Mouse (Mus musculus) lung, postnatal 0 days (tissue): ENCODE results near the gene Filip1l. TPM values are rescaled to one million over a fixed set of nuclear protein-coding genes. Genes with fewer than 3 reads are reported as not detected.

ENCODE experiments used
- ATAC-seq: fragments of 200-750 bp; cut with Nextera tagmentation; 2 replicates; pipeline ENCODE4 v1.8.0; 2017; ENCODE audit warnings: moderate library complexity
- DNase-seq: peaks from one replicate; pipeline ENCODE4 v3.0.0-alpha.2; 2016; ENCODE audit warnings: low spot score
- H3K27ac ChIP-seq: fragments of 300-500 bp; sonication (generic); 2 replicates; pipeline ENCODE4 v1.5.1; 2014; ENCODE audit warnings: antibody characterized with exemption, mild to moderate bottlenecking, low read length, mixed read lengths
- H3K27me3 ChIP-seq: fragments of 300-500 bp; sonication (generic); replicated peaks from 2 replicates; pipeline ENCODE4 v1.6.1; 2014; ENCODE audit warnings: low read length, mixed read lengths; ENCODE audit not compliant: insufficient read depth
- H3K36me3 ChIP-seq: fragments of 300-500 bp; sonication (generic); 2 replicates; pipeline ENCODE4 v1.6.1; 2014; ENCODE audit warnings: low read length, mixed read lengths; ENCODE audit not compliant: insufficient read depth
- H3K4me1 ChIP-seq: fragments of 300-500 bp; sonication (generic); 2 replicates; pipeline ENCODE4 v1.6.1; 2014; ENCODE audit warnings: antibody characterized with exemption, low read depth, low read length, mixed read lengths; ENCODE audit not compliant: insufficient read depth
- H3K4me2 ChIP-seq: fragments of 300-500 bp; sonication (generic); replicated peaks from 2 replicates; pipeline ENCODE4 v1.6.1; 2014; ENCODE audit warnings: low read depth, mild to moderate bottlenecking, low read length, moderate library complexity, mixed read lengths
- H3K4me3 ChIP-seq: fragments of 300-500 bp; sonication (generic); 2 replicates; pipeline ENCODE4 v1.5.1; 2014; ENCODE audit warnings: low read depth, low read length
- H3K9ac ChIP-seq: fragments of 300-500 bp; sonication (generic); replicated peaks from 2 replicates; pipeline ENCODE4 v1.6.1; 2014; ENCODE audit warnings: low read depth, mild to moderate bottlenecking
- H3K9me3 ChIP-seq: fragments of 300-500 bp; sonication (generic); 2 replicates; pipeline ENCODE4 v1.6.1; 2016; ENCODE audit warnings: low read length, mixed read lengths
- CTCF ChIP-seq: IDR thresholded peaks from 2 replicates; pipeline ENCODE4 v1.5.1; 2016; ENCODE audit warnings: antibody characterized with exemption, mild to moderate bottlenecking
- EP300 ChIP-seq: IDR thresholded peaks from 2 replicates; pipeline ENCODE4 v1.6.1; 2016; ENCODE audit warnings: antibody characterized with exemption, mild to moderate bottlenecking, control low read depth
- WGBS: fragments of 180-500 bp; shearing (Covaris S2); extraction: QIAGEN DNeasy Blood & Tissue Kit; methylation state at CpG from one replicate; pipeline ENCODE4 v1.1.7; 2014; 5-methylcytosine and 5-hydroxymethylcytosine counted together
- polyA plus RNA-seq: library from polyadenylated mRNA; unstranded; fragments of >200 nt; fragmentation: Nextera tagmentation; extraction: Ambion mirVana; gene quantifications from 2 replicates; pipeline ENCODE4 v1.2.1, GENCODE M21; 2015

Gene Filip1l
- polyA plus RNA-seq = 37.7 and 41.6 TPM in 2 replicates

DNA sequence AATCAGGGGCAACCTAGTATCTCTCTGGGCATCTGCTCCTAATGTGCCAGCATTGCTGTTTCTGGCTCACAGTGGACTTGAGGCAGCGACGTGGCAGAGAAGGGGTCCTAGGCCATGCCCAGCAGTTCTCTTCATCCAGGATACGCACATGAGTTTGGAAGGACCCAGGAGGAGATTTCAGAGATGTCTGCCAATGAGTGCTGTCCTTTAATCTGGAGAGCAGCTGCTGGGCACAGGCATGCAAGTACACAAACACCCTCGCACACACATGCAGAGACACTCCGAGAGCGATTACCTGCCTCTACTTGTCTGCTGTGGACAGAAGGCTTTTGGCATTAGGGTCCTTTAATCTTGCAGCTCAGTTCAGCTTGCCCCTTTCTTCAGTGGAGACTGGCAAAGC is at the start of gene Filip1l:
Filip1l (plus strand) TSS at position 343 of the 400 bp plus-strand sequence.
- Histone ChIP-seq H3K9me3 (no peaks in the 10 kb centered on the region), H3K4me1 (no peaks in the 10 kb centered on the region), H3K4me2 (no peak within 1 kb of the TSS), H3K27ac (no peak within 1 kb of the TSS), H3K36me3 (no peaks in the 10 kb centered on the region), H3K27me3 (no peaks in the 10 kb centered on the region), H3K9ac (no peak within 1 kb of the TSS), H3K4me3 (no peak within 1 kb of the TSS)
- DNase-seq = no peak
- WGBS = 71% methylated on average over 6 of the region's 6 CpGs
- no peak for ATAC-seq
- TF ChIP-seq EP300 = no peak
- TF ChIP-seq CTCF = no peak

- TF ChIP-seq EP300 = no peak
- TF ChIP-seq CTCF = no peak
- Histone ChIP-seq H3K4me3 (no peak overlapping the region), H3K4me2 (no peak overlapping the region), H3K27ac (no peak overlapping the region), H3K36me3 (no peaks in the 10 kb centered on the region), H3K27me3 (no peaks in the 10 kb centered on the region), H3K9ac (no peak overlapping the region), H3K4me1 (no peaks in the 10 kb centered on the region), H3K9me3 (no peaks in the 10 kb centered on the region)
- no peak for ATAC-seq
- WGBS = 58% methylated on average over 19 of the region's 19 CpGs
- no peak for DNase-seq
These were observed 49.2 kb upstream of the Filip1l start for GRCm38 (mm10) chr16:57303716-57304115.

DNA sequence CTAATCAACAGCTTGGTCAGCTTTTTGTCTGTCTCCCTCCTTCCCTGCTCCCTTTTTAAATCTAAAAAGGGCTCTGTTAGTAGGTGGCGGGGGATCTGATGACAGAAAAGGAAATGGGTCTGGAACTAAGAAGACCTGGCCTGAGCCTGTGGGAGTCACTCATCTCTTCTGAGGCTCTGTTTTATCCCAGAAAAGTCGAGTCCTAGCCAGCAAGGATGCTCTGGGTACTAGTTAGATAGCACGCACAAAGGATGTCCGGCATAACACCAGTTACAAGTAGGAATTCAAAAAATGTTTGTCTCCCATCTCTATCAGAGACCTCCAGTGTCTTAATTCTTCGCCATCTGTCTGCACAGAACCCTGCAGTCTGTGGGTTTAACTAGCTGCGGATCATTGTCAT is 47.4 kb upstream of the Filip1l start:
- Histone ChIP-seq H3K9me3 (no peaks in the 10 kb centered on the region), H3K4me3 (no peak overlapping the region), H3K9ac (no peak overlapping the region), H3K27me3 (no peaks in the 10 kb centered on the region), H3K27ac (no peak overlapping the region), H3K36me3 (no peaks in the 10 kb centered on the region), H3K4me1 (no peaks in the 10 kb centered on the region), H3K4me2 (no peak overlapping the region)
- TF ChIP-seq EP300 (no peak), CTCF (no peak)
- WGBS = 77% methylated on average over 6 of the region's 6 CpGs
- ATAC-seq (no peak), DNase-seq (no peak)

GRCm38 (mm10) chr16:57312130-57312529 is 40.8 kb upstream of the Filip1l start:
- Histone ChIP-seq H3K4me2 (no peak overlapping the region), H3K4me3 (no peak overlapping the region), H3K4me1 (0 out of 2 replicates have a peak, but pooled peaks cover 6% of the 10 kb centered on the region), H3K9me3 (no peaks in the 10 kb centered on the region), H3K36me3 (no peaks in the 10 kb centered on the region), H3K27ac (0 out of 2 replicates have a peak overlapping the region, but pooled peaks have one; percentile 20), H3K27me3 (no peaks in the 10 kb centered on the region), H3K9ac (no peak overlapping the region)
- ATAC-seq (no peak), DNase-seq (no peak)
- WGBS = 68% methylated on average over 2 of the region's 2 CpGs
- no peak for TF ChIP-seq EP300
- no peak for TF ChIP-seq CTCF

DNA sequence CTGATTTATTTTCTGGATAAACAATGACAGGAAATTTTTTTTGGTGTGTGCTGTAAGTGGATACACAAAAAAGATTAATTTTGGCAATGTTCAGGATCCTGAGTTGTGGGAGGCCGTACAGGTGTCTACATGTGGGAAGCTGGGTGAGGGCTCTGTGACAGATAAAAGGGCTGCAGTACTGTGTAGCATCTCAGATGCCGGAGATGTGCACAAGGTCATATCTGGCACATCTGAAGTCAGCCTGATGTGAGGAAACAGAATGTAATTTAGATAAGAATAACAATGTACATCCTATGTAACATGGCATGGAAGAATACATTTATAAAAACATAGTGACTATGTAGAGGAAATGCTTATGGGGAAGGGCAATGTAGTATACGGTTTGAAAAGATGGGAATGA is 39.4 kb upstream of the Filip1l start:
- Histone ChIP-seq H3K27ac (no peak overlapping the region), H3K4me2 (no peak overlapping the region), H3K27me3 (no peaks in the 10 kb centered on the region), H3K4me3 (no peak overlapping the region), H3K9ac (no peak overlapping the region), H3K9me3 (no peaks in the 10 kb centered on the region), H3K4me1 (0 out of 2 replicates have a peak, but pooled peaks cover 6% of the 10 kb centered on the region), H3K36me3 (no peaks in the 10 kb centered on the region)
- WGBS = 69% methylated on average over 3 of the region's 3 CpGs
- ATAC-seq = no peak
- DNase-seq = no peak
- no peak for TF ChIP-seq CTCF
- peak; percentile 38; the same call in 1 of the 2 replicates for TF ChIP-seq EP300

DNA sequence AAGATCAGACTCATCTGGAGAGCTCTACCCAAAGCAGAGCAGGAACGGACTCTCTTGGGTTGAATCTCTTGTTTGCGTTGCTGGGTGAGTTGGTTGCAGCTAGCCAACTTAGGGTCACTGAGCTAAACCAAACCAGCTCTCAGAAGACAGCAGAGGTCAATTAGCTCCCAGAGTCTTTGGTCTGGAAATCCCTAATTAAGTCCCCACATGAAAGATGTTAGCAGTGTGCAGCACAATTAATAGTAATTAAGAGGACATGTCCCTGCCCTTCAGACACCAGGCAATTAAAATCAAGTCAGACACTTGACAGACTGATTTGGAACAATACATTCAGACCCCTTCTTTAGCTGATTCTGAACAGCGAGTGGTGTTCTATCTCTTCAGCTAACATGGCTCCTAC is 38.7 kb upstream of the Filip1l start:
- ATAC-seq (no peak), DNase-seq (no peak)
- no peak overlapping the region for H3K9ac ChIP-seq
- no peaks in the 10 kb centered on the region for H3K9me3 ChIP-seq
- no peak overlapping the region for H3K4me3 ChIP-seq
- H3K27me3 ChIP-seq = no peaks in the 10 kb centered on the region
- H3K4me1 ChIP-seq = 0 out of 2 replicates have a peak, but pooled peaks cover 6% of the 10 kb centered on the region
- TF ChIP-seq CTCF = no peak
- no peak for TF ChIP-seq EP300
- no peak overlapping the region for H3K4me2 ChIP-seq
- 89% methylated on average over 3 of the region's 3 CpGs for WGBS
- no peaks in the 10 kb centered on the region for H3K36me3 ChIP-seq
- peak overlapping the region; percentile 67; the same call in 1 of the 2 replicates for H3K27ac ChIP-seq

DNA sequence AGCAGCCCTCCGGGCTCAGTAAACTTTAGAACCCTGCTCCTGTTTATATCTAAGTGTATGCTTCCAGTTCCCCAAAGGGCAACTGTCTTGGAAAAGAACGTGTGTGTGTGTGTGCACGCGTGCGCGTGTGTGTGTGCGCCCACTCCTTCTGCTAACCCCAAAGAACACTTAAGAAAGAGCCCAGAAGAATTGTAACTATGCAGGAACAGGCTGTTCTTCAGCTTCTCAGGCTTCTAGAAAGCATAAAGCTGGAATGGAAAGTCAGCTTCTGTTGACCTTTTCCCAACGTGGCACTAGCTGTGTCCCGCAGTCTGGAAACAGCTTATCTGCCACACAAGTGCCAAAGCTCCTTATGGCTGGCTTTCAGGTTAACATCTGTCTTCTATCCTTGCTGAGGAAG is 37.9 kb upstream of the Filip1l start:
- Histone ChIP-seq H3K9ac (no peak overlapping the region), H3K4me2 (no peak overlapping the region), H3K27ac (peak overlapping the region; percentile 67), H3K4me1 (0 out of 2 replicates have a peak, but pooled peaks cover 6% of the 10 kb centered on the region), H3K9me3 (no peaks in the 10 kb centered on the region), H3K27me3 (no peaks in the 10 kb centered on the region), H3K4me3 (no peak overlapping the region), H3K36me3 (no peaks in the 10 kb centered on the region)
- 60% methylated on average over 9 of the region's 9 CpGs for WGBS
- DNase-seq (peak; percentile 69), ATAC-seq (peak; percentile 80)
- TF ChIP-seq EP300 = peak; percentile 99
- TF ChIP-seq CTCF = no peak
